Mouse (Mus musculus) brain, embryonic 14.5 days (tissue): ENCODE data around the gene 4933411K16Rik.

Source experiments
- CTCF ChIP-seq: fragments of 200-500 bp; IDR thresholded peaks from 2 replicates; pipeline ENCODE4 v1.5.1; 2012; ENCODE audit warnings: inconsistent platforms, mild to moderate bottlenecking, moderate library complexity, borderline replicate concordance; ENCODE audit not compliant: insufficient read depth, insufficient read length; ENCODE audit errors: extremely low read depth
- POLR2A ChIP-seq: fragments of 200-500 bp; IDR thresholded peaks from 2 replicates; pipeline ENCODE4 v1.6.1; 2012; ENCODE audit warnings: mild to moderate bottlenecking, inconsistent platforms, borderline replicate concordance; ENCODE audit not compliant: poor library complexity, insufficient read depth, insufficient read length, severe bottlenecking; ENCODE audit errors: extremely low read depth

DNA sequence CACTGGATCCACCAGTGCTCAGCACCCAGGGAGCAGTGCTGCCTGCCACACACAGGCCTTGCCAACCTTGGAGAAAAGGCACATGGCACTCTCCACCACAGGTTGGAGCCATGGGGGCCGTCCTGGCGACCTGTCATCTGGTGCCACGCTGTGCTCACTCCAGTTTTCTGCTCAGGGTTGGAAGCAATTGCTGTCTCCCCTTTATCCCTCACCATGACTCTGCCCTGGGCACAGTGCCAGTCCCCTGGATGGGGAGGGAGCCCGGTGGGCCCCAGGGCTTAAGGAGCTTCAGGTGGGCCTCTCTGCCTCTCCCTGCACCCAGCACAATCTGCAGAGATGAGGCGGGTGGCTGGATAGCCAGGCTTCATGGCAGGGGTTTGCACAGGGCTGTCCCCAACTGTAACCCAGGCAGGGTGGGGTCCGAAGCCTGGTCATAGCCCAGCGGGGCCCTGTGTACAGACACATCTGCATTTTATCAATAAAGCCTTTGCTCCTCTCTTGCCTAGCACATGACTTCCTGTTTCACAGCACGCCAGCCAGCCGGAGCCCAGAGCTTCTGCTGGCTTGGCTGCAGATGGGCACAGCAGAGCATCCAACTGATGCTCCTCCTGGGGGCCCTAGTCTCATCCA lies 17.8 kb upstream of the 4933411K16Rik start:
- TF ChIP-seq CTCF (no peak), POLR2A (no peak)
